Mouse (Mus musculus): ENCODE measurements around the gene Rab3gap2. TPM values are rescaled to one million over a fixed set of nuclear protein-coding genes. Genes with fewer than 3 reads are reported as not detected.
A peak's percentile ranks its signal among the peaks of the same experiment; 100 is the strongest.

Rab3gap2 gene
- polyA plus RNA-seq, 1 experiment from 2014 or later = 12.2 TPM

DNA sequence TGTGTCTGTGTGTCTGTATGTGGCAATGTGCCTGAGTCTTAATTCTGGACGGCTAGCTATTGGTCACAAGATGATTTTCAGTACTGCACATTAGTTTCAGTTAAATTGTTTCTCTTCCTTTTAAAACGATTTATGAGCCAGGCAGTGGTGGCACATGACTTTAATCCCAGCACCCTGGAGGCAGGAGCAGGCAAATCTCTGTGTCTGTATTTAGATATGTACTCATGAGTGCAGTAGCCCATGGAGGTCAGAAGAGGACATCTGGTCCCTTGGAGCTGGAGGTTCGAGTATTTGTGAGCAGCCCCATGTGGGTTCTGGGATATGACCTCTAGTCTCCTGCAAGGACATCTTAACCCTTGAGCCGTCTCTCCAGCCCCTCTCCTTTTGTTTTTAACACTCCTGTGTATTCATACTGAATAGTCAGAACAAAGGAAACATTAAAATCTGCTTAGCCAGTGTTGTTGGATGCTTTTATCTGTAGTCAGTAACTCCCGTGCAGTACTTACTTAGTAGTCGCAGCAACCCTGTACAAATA lies 131.4 kb downstream of the Rab3gap2 start:
- Histone ChIP-seq H3K36me3 (no peaks in the 10 kb centered on the region), H3K4me2 (no peak overlapping the region), H3K4me1 (replicated peaks) (peaks cover 22% of the 10 kb centered on the region), H3K27me3 (no peaks in the 10 kb centered on the region), H3K4me3 (replicated peaks) (no peak overlapping the region), H3K9ac (no peak overlapping the region), H3K9me3 (replicated peaks) (no peaks in the 10 kb centered on the region), H3K27ac (no peak overlapping the region)
- WGBS (ENCODE audit: insufficient replicate concordance) = 66% methylated on average over 6 of the region's 6 CpGs
- ATAC-seq (ENCODE audit: low read depth) (no peak), DNase-seq (no peak)

MicroRNAs encoded within 50 kb of the gene (microRNA counts, 519-probe panel; counts per million panel counts)
- microRNA mmu-miR-194 (5,321 counts per million, percentile 57 among the panel's probes with 10 or more counts), microRNA mmu-miR-664 (114 counts per million)

Small RNA genes lying within 50 kb of the gene (microRNA-seq; reads per million reads assigned to microRNA genes)
- gene Mir194-1 = 12.6 reads per million, percentile 27 among the genes with 10 or more reads in this experiment
- gene Mir215 = 12.9 reads per million, percentile 28 among the genes with 10 or more reads in this experiment
- 18.8 reads per million, percentile 32 among the genes with 10 or more reads in this experiment for gene Mir664

Other genes with a start within 250 kb of the Rab3gap2 start
- 0.13 and 0.16 TPM in 2 replicates for gene Mark1, start 204.5 kb upstream of the Rab3gap2 start, polyA plus RNA-seq (2015; fragmentation: Nextera tagmentation; extraction: Ambion mirVana)
- 21.3 and 25.9 TPM in 2 replicates for gene Iars2, start 125.3 kb downstream of the Rab3gap2 start, polyA plus RNA-seq (2015; fragmentation: Nextera tagmentation; extraction: Ambion mirVana)
- gene Bpnt1, start 128.0 kb downstream of the Rab3gap2 start, polyA plus RNA-seq (2015; fragmentation: Nextera tagmentation; extraction: Ambion mirVana) = 14.4 and 16.5 TPM in 2 replicates
- 113 and 130 TPM in 2 replicates for gene Eprs, start 158.9 kb downstream of the Rab3gap2 start, polyA plus RNA-seq (2015; fragmentation: Nextera tagmentation; extraction: Ambion mirVana)

Data from liver, embryonic 13.5 days (tissue).